Mouse (Mus musculus): Measurements from ENCODE around the gene Neil1.

Neil1 gene

DNA sequence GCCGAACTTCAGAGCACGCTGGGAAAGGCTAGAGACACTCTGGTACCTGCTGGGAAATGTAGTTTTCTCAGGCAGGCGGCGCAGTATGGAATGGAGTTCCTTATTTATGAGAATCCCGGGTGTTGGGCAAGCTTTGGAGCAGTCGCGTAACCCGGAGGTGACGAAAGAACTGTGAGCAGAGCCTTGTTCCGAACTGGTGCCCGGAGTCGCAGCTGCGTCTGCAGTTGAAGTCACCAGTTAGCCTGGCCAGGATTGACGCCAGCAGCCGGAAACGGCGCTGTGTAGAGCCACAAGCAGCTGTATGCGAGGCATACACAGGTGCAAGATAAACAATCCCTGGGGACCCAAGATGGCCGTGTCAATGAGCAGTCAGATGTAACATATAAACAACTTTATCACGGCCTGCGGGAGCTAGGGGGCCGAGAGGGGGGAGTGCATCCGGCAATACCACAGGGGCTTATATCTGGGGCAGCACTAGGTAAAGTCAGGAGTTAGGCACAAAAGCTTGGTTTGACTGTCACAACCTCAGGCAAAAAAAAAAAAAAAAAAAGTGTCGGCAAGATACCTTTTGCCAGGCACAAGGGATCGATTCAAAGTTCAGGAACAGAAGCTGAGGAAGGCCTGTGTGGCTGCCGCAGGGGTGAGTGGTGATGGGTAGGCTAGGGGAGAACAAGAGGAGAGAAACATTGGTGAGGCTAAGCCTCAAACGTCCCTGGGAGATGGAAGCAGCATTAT is at the start of gene Neil1:
Gene Neil1 (minus strand): TSS at position 162 of the 735 bp plus-strand sequence.
- DNase-seq, result peak; percentile 89 to 91

DNA sequence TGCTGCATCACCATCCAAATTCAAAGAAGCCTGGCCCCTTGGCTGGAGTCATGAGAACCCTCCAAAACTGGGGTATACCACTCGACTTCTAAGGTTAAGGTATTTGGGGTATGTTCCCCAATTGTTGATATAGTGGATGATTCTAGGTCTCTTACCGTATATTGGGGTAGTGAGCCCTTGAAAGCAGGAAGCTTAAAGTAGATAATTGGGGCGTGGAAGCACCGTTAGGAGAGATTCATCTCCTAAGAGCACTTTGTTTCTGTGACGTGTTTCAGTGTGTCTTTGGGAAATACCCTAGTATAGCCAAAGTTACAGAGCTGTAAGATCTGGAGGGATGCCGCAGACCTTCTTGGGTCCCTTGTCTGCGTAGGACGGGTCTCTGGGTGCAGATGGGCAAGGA is 49.3 kb upstream of the Neil1 start:
- DNase-seq, result no peak

DNA sequence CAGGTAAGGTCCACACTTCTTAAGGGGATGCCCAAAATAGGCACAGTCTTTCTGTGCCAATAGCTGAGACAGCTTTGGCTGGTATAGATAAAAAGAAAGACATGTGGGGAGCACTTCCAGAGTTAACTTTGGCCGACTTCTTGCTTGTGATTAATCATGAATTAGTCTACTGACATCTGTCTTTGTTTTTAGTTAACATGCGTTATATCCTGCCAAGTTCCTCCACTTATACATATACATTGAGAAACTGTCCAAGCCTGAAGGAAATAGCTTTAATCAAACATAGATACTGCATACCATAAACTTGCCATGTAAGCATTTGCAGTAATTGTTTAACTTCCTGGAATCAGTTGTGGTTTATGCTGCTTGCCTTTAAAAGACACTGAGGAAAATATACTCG is 48.6 kb upstream of the Neil1 start:
- no peak for DNase-seq

DNA sequence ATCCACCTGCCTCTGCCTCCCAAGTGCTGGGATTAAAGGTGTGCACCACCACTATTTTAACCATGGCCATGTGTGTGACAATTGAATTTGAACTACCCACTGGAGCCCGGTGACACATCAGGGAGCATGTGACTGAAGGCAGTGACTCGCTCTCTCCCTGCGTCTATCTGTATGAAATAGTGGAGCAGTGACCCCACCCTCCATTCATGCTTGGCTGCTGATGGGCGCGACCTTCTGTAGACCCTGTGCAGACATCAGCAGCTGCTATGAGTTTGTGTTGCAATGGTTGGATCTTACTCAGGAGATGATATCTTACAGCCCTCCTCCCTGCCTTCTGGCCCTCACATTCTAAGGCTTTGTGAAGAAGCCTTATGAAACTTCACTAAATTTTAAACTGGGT is 20.3 kb upstream of the Neil1 start:
- DNase-seq, result no peak

DNA sequence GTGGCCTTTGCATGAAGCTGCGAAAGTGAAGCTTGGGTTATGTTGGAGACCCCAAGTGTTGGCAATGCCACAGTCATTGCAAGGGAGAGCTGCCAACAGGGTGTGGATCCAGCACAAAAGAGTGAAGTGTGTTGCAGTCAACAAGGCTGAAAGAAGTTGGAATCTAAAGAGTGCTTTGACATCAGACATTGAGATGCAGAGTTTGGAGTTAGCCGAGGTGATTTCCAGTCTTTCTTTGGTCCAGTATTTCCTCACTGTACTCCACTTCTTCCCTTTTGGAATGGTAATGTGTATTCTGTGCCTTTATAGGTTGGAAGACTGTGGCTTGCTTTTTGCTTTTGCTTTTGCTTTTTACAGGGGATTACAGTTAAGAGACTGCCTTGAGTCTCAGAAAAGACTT is 18.1 kb upstream of the Neil1 start:
- no peak for DNase-seq

DNA sequence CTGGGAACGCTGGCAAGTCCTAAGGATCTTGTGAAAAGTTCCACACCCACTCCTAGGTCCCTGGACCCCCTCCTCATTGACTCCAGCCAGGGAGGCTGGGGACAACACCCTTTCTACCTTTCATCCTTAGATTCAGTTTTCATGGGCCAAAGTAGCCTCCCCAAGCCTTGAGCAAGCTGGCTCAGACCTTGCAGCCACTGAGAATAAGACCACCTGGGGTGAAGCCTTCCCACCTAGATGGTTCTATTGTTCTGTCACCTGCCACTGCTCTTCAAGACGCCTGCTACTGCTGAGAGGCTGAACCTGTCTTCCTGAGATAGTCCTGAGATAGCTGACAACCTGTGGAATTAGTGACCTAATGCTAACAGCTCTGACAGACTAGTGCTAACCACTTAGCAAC is 15.0 kb upstream of the Neil1 start:
- no peak for DNase-seq

DNA sequence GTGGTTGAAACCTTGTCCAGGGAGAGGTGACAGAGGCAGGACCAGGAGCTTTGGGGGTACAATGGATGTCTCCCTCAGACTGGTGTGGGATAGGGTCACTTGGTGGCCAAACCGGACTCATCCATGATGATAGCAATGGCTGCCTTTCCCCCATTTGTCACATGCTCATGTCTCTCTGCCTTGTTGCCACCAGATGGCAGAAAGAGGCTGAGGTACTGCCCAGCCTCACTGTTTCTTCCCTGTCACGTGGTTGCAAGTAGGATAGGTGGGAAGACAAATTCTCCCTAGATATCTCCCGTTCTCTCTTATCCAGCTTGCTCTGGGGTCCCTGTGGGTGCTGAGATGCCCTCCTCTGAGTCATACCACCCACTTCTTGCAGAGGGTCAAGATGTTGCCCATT is 14.4 kb upstream of the Neil1 start:
- peak; percentile 43 to 57 for DNase-seq

DNA sequence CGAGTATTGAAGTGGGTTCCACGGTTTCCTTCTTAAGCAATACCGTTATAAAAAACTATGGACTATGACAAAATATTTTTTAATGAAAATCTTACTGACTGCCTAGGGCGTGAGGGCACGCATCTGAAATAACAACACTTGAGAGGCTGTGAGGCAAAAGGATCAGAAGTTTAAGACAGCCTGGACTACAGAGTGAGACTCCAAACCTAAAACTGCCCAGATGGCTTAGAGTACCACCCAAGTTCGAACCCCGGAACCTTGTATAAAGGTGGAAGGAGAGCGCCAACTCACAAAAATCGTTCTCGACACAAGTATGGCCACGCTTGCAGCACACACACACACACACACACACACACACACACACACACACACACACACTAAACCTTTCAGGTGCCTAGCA is 10.4 kb upstream of the Neil1 start:
- DNase-seq, result no peak

DNA sequence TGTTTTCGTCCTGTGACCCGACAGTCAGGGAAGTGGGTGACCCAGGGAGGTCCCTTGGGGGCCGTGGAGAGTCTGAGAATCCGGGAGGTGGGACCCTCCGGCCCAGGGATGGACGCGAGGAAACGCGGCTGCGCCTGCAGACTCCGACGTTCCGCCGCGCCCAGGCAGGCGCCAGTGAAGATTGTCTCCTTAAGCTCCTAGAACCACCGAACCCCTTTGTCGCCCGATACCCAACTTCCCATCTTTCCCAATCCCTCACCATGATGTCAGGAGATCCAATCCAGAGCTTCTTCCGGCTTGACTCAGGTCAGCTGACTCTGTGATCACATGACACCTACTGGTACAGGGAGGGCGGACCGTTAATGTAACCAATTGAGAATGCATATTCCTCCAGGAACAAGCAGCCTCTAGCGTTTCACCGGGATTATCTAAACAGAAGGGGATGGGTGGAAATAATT is 9.9 kb upstream of the Neil1 start, which contains the start of gene Commd4:
Gene Commd4 (minus strand): TSS at position 319 of the 458 bp plus-strand sequence.
- DNase-seq, result peak; percentile 97 to 98

DNA sequence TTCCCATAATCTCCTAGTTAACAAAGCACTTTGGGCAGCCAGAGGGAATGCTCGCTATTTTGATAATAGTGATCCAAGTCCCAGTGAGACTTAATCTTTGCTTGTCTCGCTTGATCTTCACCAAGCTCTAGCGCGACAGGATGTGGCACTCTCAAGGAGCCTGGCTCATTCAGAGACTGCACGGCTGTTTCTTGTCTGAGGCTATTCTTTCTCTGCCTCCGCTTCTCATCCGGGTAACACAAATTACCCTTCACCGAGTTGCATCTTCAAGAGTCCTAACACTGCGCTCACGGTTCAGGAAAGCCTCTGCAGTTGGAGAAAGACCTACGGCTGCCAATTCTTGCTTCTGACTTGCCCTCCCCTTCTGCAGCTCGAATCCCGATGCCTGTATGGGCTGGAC is 9.4 kb upstream of the Neil1 start:
- no peak for DNase-seq

DNA sequence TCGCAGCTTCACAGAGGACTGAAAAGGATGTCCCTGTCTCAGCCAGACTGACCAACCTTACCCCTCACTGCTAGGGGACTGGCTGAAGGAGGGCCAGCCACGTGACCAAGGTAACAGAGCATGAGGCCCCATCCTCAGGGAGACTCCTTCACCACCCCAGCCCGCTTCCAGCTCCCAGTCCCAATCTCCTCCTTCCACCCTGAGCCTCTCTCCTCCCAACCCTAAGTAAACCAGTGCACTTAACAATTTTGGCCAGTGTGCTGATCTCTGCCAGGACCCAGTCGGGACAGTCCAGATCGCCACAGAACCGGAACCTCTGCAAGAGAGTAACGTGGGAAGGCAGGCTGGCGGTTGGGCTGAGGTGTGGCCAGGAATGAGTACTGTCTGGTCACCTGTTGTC is 8.7 kb upstream of the Neil1 start:
- DNase-seq, result no peak

DNA sequence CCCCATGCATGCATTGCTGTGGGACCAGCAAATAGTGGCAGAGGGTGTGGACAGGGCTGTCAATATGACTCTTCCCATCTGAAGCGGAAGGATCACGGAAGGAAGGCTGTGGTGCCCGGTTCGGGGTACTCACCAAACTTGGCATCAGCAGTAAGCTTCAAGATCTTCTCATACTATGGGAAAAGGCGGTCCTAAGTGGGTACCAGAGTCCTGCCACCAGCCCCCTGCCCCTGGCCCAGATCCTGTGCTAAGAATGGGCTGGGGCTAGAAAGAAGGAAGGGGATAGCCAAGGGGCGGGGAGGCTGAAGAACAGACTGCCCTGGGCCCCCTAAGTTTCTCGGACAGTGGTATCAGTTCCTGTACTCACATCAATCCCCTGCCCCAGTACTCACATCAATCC is 8.3 kb upstream of the Neil1 start:
- DNase-seq, result no peak

DNA sequence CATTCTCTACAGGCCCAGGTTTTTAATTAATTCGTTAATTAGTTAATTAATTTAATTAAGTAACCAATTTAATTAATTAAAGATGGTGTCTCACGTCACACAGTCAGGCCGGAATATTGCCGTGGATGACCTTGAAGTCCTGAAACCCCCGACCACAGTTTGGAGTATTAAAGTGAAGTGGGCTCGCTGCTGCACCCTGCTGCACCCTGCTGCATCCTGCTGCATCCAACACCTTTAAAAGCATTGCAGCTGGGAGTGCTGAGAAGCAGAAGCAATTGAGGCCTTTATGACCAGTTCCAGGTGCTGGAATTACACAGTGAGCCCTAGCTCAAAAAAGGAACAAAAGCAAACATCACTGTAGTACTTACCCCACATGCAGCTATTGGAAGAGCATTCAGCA is 4.2 kb upstream of the Neil1 start:
- DNase-seq, result no peak

DNA sequence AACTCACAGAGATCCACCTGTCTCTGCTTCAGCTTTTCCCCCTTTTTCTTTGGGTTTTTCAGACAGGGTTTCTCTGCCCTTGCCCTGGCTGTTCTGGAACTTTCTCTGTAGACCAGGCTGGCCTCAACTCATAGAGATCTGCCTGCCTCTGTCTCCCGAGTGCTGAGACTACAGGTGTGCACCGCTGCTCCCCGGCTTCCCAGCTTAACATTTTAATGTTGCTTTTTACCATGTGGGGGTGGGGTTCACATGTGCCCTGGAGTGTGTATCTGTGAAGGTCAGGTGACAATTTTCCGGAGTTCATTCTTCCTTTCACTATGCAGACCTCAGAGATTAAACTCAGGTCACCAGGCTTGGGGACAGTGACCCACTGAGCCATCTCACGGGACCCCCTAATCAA is 2.1 kb upstream of the Neil1 start:
- no peak for DNase-seq

DNA sequence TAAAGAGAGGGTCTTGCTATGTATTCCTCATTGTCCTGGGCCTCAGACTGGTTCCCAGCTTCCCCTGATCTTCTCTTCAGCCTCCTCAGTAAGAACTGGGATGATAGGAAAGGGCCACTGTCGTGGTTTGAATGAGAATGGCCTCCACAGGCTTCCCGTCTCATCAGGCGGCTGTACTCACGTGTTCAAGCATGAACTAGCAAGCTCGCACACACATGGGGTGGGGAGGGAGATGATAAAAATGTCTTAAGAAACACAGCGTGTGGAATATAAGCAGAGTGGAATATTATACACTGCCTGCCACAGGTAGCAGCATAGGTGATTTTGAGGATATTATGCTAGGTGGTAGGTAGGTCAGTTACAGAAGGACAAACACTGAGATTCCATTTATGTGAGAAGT is 916 bp upstream of the Neil1 start:
- no peak for DNase-seq

DNA sequence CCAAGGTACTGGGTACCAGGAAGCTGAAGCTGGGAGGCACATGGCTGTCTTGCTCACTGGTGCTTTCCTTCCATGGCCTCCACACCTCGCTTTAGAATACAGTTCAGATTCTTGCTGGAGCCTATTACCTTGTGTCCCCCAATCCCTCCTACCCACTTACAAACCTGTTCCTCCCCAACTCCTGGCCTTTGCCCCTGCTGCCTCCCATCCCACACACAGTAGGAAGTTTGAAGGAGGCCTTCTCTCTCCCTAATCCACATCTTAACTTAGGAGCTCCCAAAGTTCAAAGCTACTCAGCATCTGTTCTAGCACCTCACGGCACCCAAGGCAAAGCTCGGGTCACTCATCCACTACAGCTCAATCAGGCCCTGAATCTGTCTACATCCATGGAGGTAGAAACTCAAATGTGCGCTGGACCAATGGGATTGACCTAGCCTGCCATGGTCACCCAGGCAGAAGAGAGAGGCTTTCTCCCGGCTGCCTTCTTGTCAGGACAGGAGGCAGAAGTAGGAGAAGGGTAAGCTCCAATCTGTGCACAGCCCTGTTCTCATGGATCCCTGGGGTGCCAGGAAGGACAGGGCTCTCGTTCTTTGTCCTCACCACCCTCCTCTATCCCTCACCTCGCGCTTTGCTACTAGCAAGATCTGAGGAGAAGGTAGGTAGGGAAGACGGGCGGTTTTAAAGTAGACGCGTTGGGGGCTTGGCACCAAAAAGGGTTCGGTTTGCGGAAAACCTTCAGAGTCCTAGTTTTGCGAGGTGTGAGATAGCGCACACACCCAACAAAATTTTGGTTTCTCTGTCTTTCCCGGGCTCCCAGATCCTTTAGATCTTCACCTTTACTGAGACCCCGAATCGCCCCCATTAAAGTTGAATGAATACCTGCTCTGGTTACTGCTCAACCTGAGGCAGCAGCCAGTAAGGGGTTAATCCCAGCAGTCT is 631 bp downstream of the Neil1 start:
- DNase-seq, result peak; percentile 60 to 73

DNA sequence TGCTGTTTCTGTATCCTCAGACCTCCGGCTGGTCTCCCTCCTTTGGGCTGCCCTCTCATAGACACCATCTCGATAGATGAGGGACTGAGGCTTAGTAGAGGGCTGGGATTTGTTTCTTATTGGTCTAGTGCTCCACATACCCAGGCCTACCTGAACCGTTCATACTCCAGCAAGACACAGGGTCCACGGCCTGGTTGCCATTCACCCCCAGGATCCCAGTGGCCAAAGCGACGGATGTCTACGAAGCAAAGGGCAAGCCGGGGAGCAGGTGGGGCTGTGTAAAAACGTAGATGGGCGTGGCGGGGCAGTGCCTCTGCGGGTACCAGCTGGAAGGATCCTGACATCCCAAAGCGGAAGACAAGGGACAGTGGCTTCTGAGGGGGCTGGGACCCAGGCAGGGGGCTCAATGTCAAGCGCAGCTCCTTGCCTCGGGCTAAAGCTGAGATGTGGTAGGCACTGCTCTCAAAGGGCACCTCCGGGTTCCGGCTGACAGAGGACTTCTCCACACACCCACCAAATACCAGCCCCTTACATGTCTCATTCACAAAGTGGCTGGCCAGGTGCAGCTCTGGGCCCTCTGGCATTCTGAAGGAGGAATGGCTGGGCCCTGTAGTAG is 1.5 kb downstream of the Neil1 start:
- DNase-seq, result no peak

DNA sequence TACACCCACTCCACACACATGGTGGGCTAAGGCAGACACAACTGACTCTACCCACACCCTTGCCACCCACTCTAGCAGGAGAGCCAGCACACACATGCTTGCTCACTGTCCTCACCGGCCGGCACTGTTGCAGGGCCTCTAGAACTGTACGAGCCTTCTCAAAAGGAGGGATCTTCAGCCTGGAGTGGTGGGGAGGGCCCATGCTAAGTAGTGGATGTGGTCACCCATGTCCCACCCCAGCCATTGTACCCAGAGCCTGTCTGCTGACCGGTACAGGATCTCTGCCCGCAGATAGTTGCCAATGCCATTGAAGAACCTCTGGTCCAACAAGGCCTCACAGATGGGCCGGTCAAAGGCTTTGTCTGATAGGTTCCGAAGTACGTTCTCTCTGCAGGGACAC is 3.3 kb downstream of the Neil1 start:
- no peak for DNase-seq

DNA sequence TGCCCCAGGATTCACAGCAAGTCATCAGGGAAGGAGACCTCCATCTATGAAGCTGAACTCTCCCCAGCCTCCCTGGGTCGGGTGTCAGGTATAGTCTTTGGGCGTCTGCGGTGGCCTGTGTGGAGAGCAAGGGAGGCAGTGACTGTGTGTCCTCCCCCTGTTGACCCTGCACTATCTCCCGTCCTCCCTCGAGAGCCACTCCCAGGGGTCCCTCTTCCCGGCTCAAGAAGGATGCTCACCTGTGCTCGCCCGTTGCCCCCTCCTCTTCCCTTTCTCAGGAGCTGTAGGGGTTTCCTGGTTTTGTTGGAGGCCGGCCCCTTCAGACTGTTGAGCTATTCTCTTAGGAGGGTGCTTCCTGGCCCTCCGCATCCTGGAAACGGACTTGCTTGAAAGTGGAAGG is 4.9 kb downstream of the Neil1 start:
- no peak for DNase-seq

DNA sequence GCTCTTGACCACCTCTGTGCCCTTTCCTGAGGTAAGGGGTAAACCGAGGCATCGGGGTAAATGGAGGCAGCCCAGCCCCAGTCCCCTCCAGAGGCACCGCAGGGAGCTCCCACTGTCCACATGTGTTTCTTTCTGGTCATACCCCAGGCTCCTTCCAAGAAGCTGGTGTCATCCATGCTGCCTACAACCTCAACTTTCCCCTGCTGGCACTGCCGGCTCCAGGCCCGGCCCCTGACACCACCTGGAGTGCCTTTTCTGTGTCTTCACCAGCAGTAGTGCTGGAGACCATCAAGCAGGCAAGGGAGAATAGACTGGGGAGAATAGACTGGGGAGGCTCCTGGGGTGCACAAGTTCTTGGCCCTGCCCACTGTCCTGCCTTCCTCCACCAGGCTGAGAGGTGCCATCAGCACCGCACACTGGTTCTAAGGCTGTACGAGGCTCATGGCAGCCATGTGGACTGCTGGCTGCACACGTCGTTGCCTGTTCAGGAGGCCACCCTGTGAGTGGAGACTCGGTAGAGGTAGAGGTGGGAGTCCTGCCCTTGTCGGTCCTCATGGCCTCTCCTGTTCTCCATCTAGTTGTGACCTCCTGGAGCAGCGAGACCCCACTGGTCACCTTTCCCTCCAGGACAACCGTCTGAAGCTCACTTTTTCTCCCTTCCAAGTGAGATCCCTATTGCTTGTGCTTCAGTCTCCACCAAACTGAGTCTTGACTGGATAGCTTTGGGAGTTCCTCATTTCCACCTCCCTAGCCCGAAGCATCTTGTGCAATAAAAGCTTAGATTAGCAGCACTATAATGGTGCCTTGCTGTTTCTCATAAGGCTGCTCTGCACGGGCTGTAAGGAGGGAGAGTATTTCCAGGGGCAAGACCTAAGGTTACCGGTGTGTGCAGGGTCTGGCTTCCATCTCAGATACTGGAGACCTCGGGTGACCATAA is 6.4 kb downstream of the Neil1 start:
- DNase-seq, result no peak

DNA sequence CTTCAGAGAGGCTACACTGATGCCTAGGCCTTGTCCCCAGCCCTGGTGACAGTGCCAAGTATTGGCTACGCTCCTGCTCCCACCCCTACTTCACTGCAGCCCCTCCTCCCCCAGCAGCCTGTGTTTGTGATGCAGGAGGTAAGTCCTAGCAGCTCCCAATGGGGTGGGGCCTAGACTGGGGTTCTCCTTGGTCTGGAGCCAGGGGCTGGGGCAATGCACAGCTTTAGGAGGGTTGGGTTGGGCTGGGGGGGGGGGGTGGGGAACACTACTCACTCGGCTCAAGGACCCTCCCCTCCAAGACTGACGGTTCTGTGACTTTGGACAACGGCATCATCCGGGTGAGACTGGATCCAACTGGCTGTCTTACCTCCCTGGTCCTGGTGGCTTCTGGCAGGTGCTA is 8.5 kb downstream of the Neil1 start:
- no peak for DNase-seq

DNA sequence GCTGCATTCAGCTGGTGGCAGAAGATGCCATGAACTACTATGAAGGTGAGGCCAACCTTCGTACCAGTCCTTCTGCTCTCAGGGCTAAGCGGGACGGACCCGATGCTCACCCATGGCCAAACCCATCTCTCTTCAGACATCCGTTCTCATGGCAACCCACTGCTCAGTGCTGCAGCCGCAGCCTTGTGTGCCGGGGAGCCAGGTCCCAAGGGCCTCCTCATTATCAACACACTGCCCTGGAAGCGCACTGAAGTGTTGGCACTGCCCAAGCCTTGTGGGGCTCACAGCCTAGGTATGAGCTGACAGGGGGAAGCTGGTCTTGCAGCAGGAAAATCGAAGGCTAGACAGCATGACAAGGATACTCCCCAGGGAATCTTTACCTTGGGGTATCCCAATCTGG is 9.0 kb downstream of the Neil1 start:
- DNase-seq, result no peak
